ENCODE assay signal across 9 mouse cellular contexts in genomic region chr9:48586332-48586731, GRCm38 (mm10). TPM values are rescaled to one million over a fixed set of nuclear protein-coding genes. Genes with fewer than 3 reads are reported as not detected.
DNase-seq lines count a peak whose midpoint lies in the region; ATAC-seq and TF ChIP-seq lines count a peak whose summit lies in the region.
"Had no signal": no experiment of that assay in that cellular context is flagged by ENCODE, and none has a peak within 500 bp of the region (broad histone marks: within the 10 kb centered on the region; RNA-seq: fewer than 3 reads in every experiment).

No protein-coding gene starts in this region.

- no peak for TF ChIP-seq EP300 in ES-Bruce4 (IDR thresholded peaks at IDR 0.05; ENCODE audit: insufficient read depth, low read depth, low read length)
- no peak for TF ChIP-seq EP300 in stomach, postnatal 0 days (optimal IDR thresholded peaks at IDR 0.05)

- no peaks in the 10 kb centered on the region for H3K27me3 ChIP-seq in ES-Bruce4 (ENCODE audit: control insufficient read depth, insufficient read depth, low read length, poor library complexity, severe bottlenecking)
- H3K27me3 ChIP-seq in midbrain, postnatal 0 days (ENCODE audit: insufficient read depth, low read length), result no peaks in the 10 kb centered on the region
- no peaks in the 10 kb centered on the region for H3K27me3 ChIP-seq in stomach, postnatal 0 days (ENCODE audit: control insufficient read depth, insufficient read depth, low read length)
- H3K27me3 ChIP-seq: midbrain, embryonic 12.5 days had no signal

- no peak overlapping the region for H3K4me2 ChIP-seq in midbrain, postnatal 0 days (ENCODE audit: low read depth, low read length, poor library complexity, severe bottlenecking)
- no peak overlapping the region for H3K4me2 ChIP-seq in stomach, postnatal 0 days (replicated peaks; ENCODE audit: low read depth)
- H3K4me2 ChIP-seq: midbrain, embryonic 12.5 days had no signal

- no peak for ATAC-seq in midbrain, postnatal 0 days (ENCODE audit: low FRiP score)
- ATAC-seq in stomach, postnatal 0 days (ENCODE audit: low FRiP score, low TSS enrichment), result no peak

- no peak overlapping the region for H3K9ac ChIP-seq in ES-Bruce4 (ENCODE audit: low read depth, poor library complexity, severe bottlenecking)
- H3K9ac ChIP-seq in midbrain, postnatal 0 days (replicated peaks; ENCODE audit: low read length, poor library complexity, severe bottlenecking), result no peak overlapping the region
- H3K9ac ChIP-seq in stomach, postnatal 0 days (ENCODE audit: low read length), result no peak overlapping the region
- H3K9ac ChIP-seq: midbrain, embryonic 12.5 days had no signal

- no peaks in the 10 kb centered on the region; the same call in 1 of the 2 replicates for H3K9me3 ChIP-seq in ES-Bruce4 (replicated peaks; ENCODE audit: control insufficient read depth, insufficient read depth, low read length, poor library complexity, severe bottlenecking)
- no peaks in the 10 kb centered on the region for H3K9me3 ChIP-seq in midbrain, postnatal 0 days (ENCODE audit: low read length)
- H3K9me3 ChIP-seq in stomach, postnatal 0 days (ENCODE audit: control insufficient read depth, low read length), result no peaks in the 10 kb centered on the region
- H3K9me3 ChIP-seq: midbrain, embryonic 12.5 days had no signal

- H3K4me3 ChIP-seq in ES-Bruce4 (ENCODE audit: low read depth, low read length), result no peak overlapping the region
- H3K4me3 ChIP-seq in midbrain, postnatal 0 days (ENCODE audit: low read depth, low read length), result no peak overlapping the region
- H3K4me3 ChIP-seq in stomach, postnatal 0 days (ENCODE audit: low read depth, low read length), result no peak overlapping the region
- H3K4me3 ChIP-seq: midbrain, embryonic 12.5 days had no signal

- H3K27ac ChIP-seq in ES-Bruce4 (ENCODE audit: insufficient read depth, low read length), result no peak overlapping the region
- no peak overlapping the region for H3K27ac ChIP-seq in midbrain, postnatal 0 days (ENCODE audit: low read depth, low read length)
- no peak overlapping the region for H3K27ac ChIP-seq in stomach, postnatal 0 days (replicated peaks)
- H3K27ac ChIP-seq: midbrain, embryonic 12.5 days had no signal

- peak; percentile 76 for TF ChIP-seq CTCF in ES-Bruce4 (IDR thresholded peaks at IDR 0.05; ENCODE audit: low read depth, low read length)
- TF ChIP-seq CTCF in midbrain, postnatal 0 days (IDR thresholded peaks at IDR 0.05), result peak; percentile 91
- peak; percentile 87 for TF ChIP-seq CTCF in stomach, postnatal 0 days (IDR thresholded peaks at IDR 0.05; ENCODE audit: low read depth)

- H3K36me3 ChIP-seq in ES-Bruce4 (ENCODE audit: control insufficient read depth, insufficient read depth, low read length, poor library complexity, severe bottlenecking), result no peaks in the 10 kb centered on the region
- H3K36me3 ChIP-seq in midbrain, postnatal 0 days (ENCODE audit: insufficient read depth, low read length), result no peaks in the 10 kb centered on the region
- H3K36me3 ChIP-seq in stomach, postnatal 0 days (ENCODE audit: control insufficient read depth, insufficient read depth, low read length), result no peaks in the 10 kb centered on the region
- H3K36me3 ChIP-seq: midbrain, embryonic 12.5 days had no signal

- 9% methylated on average over 4 of the region's 4 CpGs for WGBS in midbrain, postnatal 0 days
- 4% methylated on average over 4 of the region's 4 CpGs for WGBS in stomach, postnatal 0 days

- no peaks in the 10 kb centered on the region for H3K4me1 ChIP-seq in ES-Bruce4 (ENCODE audit: control insufficient read depth, insufficient read depth, low read length)
- no peaks in the 10 kb centered on the region for H3K4me1 ChIP-seq in midbrain, postnatal 0 days (ENCODE audit: insufficient read depth, low read length)
- no peaks in the 10 kb centered on the region for H3K4me1 ChIP-seq in stomach, postnatal 0 days (replicated peaks; ENCODE audit: control insufficient read depth, insufficient read depth)
- H3K4me1 ChIP-seq: midbrain, embryonic 12.5 days had no signal

- peak; percentile 48 for DNase-seq in gastrocnemius, adult 18-20 months (ENCODE audit: low spot score)
- DNase-seq in gastrocnemius, postnatal 25 days, result no peak
- DNase-seq in cerebellum, adult 11-12 months, result peak; percentile 3
- DNase-seq in gastrocnemius, postnatal 10 days, result peak; percentile 67
- DNase-seq in layer of hippocampus, postnatal 25 days (ENCODE audit: extremely low spot score in 1 of 2, low spot score in 1 of 2), result peak; percentile 47 to 74
- DNase-seq in midbrain, postnatal 0 days (ENCODE audit: low spot score), result peak; percentile 93
- peak; percentile 65 for DNase-seq in stomach, postnatal 0 days (ENCODE audit: low spot score)

- no peak for TF ChIP-seq POLR2A in ES-Bruce4 (IDR thresholded peaks at IDR 0.05; ENCODE audit: insufficient read depth, low read length)

RNA-seq across cellular contexts. Expression of gene Nnmt, which starts 18.6 kb away (rescaled TPM):
- total RNA-seq in gastrocnemius, adult 18-20 months (2021), result 1 to 10 TPM; 2.6 to 5.5 TPM
- 1 to 10 TPM; 2.7 to 9.5 TPM for total RNA-seq in gastrocnemius, postnatal 25 days (2021)
- polyA plus RNA-seq in ES-Bruce4 (2011; ENCODE audit: insufficient read depth, insufficient read length, low read depth, missing spikeins), result not detected in 2 replicates
- 10 to 100 TPM; 12.8 to 13.3 TPM for total RNA-seq in gastrocnemius, postnatal 10 days (2021)
- total RNA-seq in layer of hippocampus, postnatal 25 days (2021), result 1 to 10 TPM; 1.2 to 1.6 TPM
- 0.57 and 1.4 TPM in 2 replicates for total RNA-seq in midbrain, postnatal 0 days (2014; rRNA removed)
- polyA plus RNA-seq in midbrain, postnatal 0 days (2015; fragmentation: Nextera tagmentation; extraction: Ambion mirVana), result 3.1 and 3.5 TPM in 2 replicates
- polyA plus RNA-seq in stomach, postnatal 0 days (2015; fragmentation: Nextera tagmentation; extraction: Ambion mirVana), result 3.3 and 5.3 TPM in 2 replicates
